Mouse (Mus musculus) ES-Bruce4 (cell line): ENCODE data around the gene Phldb2. TPM values are rescaled to one million over a fixed set of nuclear protein-coding genes. Genes with fewer than 3 reads are reported as not detected.

Experiments used
- H3K27ac ChIP-seq: 2 replicates; pipeline ENCODE4 v1.5.1; 2012; ENCODE audit warnings: low read length, inconsistent platforms; ENCODE audit not compliant: insufficient read depth
- H3K27me3 ChIP-seq: 2 replicates; pipeline ENCODE4 v1.6.1; 2012; ENCODE audit warnings: mild to moderate bottlenecking, low read length, inconsistent platforms; ENCODE audit not compliant: control insufficient read depth, poor library complexity, insufficient read depth, severe bottlenecking
- H3K36me3 ChIP-seq: 2 replicates; pipeline ENCODE4 v1.6.1; 2012; ENCODE audit warnings: inconsistent platforms, mild to moderate bottlenecking, low read length, moderate library complexity; ENCODE audit not compliant: control insufficient read depth, poor library complexity, insufficient read depth, severe bottlenecking
- H3K4me1 ChIP-seq: one replicate; pipeline ENCODE4 v1.8.1; 2011; ENCODE audit warnings: low read length; ENCODE audit not compliant: control insufficient read depth, insufficient read depth
- H3K4me3 ChIP-seq: 2 replicates; pipeline ENCODE4 v1.5.1; 2011; ENCODE audit warnings: low read depth, mild to moderate bottlenecking, low read length
- H3K9ac ChIP-seq: 2 replicates; pipeline ENCODE4 v1.6.1; 2012; ENCODE audit warnings: low read depth, mild to moderate bottlenecking, inconsistent platforms; ENCODE audit not compliant: poor library complexity, severe bottlenecking
- H3K9me3 ChIP-seq: replicated peaks from 2 replicates; pipeline ENCODE4 v1.6.1; 2012; ENCODE audit warnings: mild to moderate bottlenecking, low read length, inconsistent platforms; ENCODE audit not compliant: control insufficient read depth, poor library complexity, insufficient read depth, severe bottlenecking
- CTCF ChIP-seq: IDR thresholded peaks from one replicate; pipeline ENCODE4 v1.8.1; 2011; ENCODE audit warnings: low read depth, low read length
- EP300 ChIP-seq: IDR thresholded peaks from 2 replicates; pipeline ENCODE4 v1.6.1; 2011; ENCODE audit warnings: low read depth, low read length; ENCODE audit not compliant: insufficient read depth
- POLR2A ChIP-seq: IDR thresholded peaks from one replicate; pipeline ENCODE4 v1.8.1; 2011; ENCODE audit warnings: low read length; ENCODE audit not compliant: insufficient read depth
- polyA plus RNA-seq: library from polyadenylated mRNA; stranded (reverse); fragments of >200 nt; gene quantifications from 2 replicates; pipeline ENCODE4 v1.2.4, GENCODE M21; 2011; ENCODE audit warnings: low read depth; ENCODE audit not compliant: missing spikeins, insufficient read depth, insufficient read length

Phldb2 gene
- polyA plus RNA-seq, 1 experiment: 60.9 TPM

GRCm38 (mm10) chr16:45945174-45945631 is 8.2 kb downstream of the Phldb2 start:
- H3K27ac ChIP-seq: no peak overlapping the region

DNA sequence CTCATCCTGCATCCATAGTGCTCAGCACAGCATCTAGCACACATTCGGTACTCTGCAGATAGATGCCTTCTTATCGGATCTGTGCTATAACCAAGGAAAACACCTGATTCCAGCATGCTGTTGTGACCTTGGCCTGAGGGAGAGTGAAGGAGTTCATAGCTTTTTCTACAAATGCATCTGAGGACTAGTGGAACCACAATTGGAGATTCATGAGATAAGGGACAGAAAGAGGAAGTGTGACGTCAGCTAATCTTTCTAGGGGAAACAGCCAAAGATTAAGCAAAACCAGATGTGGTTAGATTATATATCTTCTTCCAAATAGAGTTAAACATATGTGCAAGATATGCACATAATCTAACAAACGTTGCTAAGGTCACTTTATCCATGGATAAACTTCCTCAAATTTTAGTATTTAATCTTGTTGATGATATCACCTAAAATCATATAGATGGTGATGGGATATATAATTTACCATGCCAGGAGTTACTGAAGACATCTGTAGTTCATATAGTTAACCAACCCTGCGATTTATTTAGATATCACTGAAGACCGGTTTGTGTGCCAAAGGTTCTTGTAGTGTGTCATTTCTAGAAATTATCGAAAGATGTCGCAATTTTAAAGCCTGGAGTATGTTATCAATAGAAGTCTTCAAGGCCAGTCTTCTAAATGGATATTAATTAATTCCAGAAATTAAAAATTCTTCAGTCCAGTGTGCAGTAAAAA is 11.1 kb downstream of the Phldb2 start:
- TF ChIP-seq EP300 (no peak), CTCF (no peak), POLR2A (no peak)
- no peaks in the 10 kb centered on the region for H3K4me1 ChIP-seq
- H3K27ac ChIP-seq: no peak overlapping the region
- no peak overlapping the region for H3K4me3 ChIP-seq
- H3K27me3 ChIP-seq: no peaks in the 10 kb centered on the region
- H3K9ac ChIP-seq: no peak overlapping the region
- no peaks in the 10 kb centered on the region for H3K36me3 ChIP-seq
- H3K9me3 ChIP-seq: no peaks in the 10 kb centered on the region; the same call in 1 of the 2 replicates

More at GRCm38 (mm10) chr16:45945174-45945631, 8.2 kb downstream of the Phldb2 start:
- Histone ChIP-seq H3K9me3 (no peaks in the 10 kb centered on the region), H3K4me1 (no peaks in the 10 kb centered on the region), H3K9ac (no peak overlapping the region), H3K4me3 (no peak overlapping the region), H3K36me3 (no peaks in the 10 kb centered on the region), H3K27me3 (no peaks in the 10 kb centered on the region)
- TF ChIP-seq CTCF (no peak), EP300 (no peak), POLR2A (no peak)

DNA sequence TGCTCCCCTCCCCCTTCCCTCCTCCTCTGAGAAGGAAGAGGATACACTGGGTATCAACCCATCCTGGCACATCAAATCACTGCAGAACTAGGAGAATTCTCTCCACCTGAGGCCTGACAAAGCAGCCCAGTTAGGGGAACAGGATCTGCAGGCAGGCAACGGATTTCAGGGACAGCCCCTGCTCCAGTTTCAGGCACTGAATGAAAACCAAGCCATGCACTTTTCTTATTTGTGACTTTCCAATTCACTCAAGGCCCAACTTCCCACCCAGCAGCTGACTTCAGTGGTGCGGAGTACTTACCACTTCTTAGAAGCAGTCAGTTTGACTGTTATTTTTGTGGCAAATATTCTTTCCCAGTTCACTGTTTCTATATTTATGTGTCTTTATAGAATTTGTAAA is 12.7 kb downstream of the Phldb2 start:
- Histone ChIP-seq H3K4me1 (no peaks in the 10 kb centered on the region), H3K27ac (no peak overlapping the region), H3K9ac (no peak overlapping the region), H3K4me3 (no peak overlapping the region), H3K9me3 (no peaks in the 10 kb centered on the region; the same call in 1 of the 2 replicates), H3K36me3 (no peaks in the 10 kb centered on the region), H3K27me3 (no peaks in the 10 kb centered on the region)
- TF ChIP-seq EP300: no peak
- TF ChIP-seq CTCF: no peak
- no peak for TF ChIP-seq POLR2A

DNA sequence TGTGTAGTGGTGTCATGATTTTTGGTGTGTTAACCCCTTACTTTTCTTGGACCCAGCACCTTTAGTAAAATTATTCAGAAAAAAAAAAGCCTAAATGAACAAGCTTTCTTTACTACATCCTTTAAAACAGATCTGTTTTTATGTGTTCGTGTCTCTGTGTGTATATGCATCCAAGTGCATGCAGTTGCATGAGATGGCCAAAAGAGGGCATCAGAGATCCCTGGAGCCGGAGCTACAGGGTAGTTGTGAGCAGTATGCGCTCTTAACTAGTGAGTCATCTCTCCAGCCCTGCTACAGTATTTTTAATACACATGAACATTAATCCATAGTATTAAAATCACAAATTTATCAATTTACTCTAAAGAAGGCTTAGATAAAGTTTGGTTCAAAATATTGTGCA is 14.0 kb downstream of the Phldb2 start:
- no peak overlapping the region for H3K9ac ChIP-seq
- no peak for TF ChIP-seq CTCF
- TF ChIP-seq EP300: no peak
- no peak for TF ChIP-seq POLR2A
- no peaks in the 10 kb centered on the region for H3K27me3 ChIP-seq
- H3K9me3 ChIP-seq: no peaks in the 10 kb centered on the region; the same call in 1 of the 2 replicates
- no peak overlapping the region for H3K4me3 ChIP-seq
- H3K4me1 ChIP-seq: no peaks in the 10 kb centered on the region
- H3K27ac ChIP-seq: no peak overlapping the region
- H3K36me3 ChIP-seq: no peaks in the 10 kb centered on the region

- Histone ChIP-seq H3K36me3 (no peaks in the 10 kb centered on the region), H3K27ac (no peak overlapping the region), H3K9ac (no peak overlapping the region), H3K4me3 (no peak overlapping the region), H3K27me3 (no peaks in the 10 kb centered on the region), H3K9me3 (no peaks in the 10 kb centered on the region; the same call in 1 of the 2 replicates), H3K4me1 (no peaks in the 10 kb centered on the region)
- TF ChIP-seq POLR2A: no peak
- no peak for TF ChIP-seq CTCF
- no peak for TF ChIP-seq EP300
Observed at GRCm38 (mm10) chr16:45937381-45937780, 16.0 kb downstream of the Phldb2 start.

GRCm38 (mm10) chr16:45936521-45936920 is 16.9 kb downstream of the Phldb2 start:
- no peaks in the 10 kb centered on the region; the same call in 1 of the 2 replicates for H3K9me3 ChIP-seq
- no peak overlapping the region for H3K27ac ChIP-seq
- H3K9ac ChIP-seq: no peak overlapping the region
- H3K36me3 ChIP-seq: no peaks in the 10 kb centered on the region
- no peak overlapping the region for H3K4me3 ChIP-seq
- H3K4me1 ChIP-seq: no peaks in the 10 kb centered on the region
- no peaks in the 10 kb centered on the region for H3K27me3 ChIP-seq
- TF ChIP-seq EP300: no peak
- no peak for TF ChIP-seq POLR2A
